ENCODE assay signal across 18 mouse cellular contexts in genomic region chr1:175561806-175562205, GRCm38 (mm10). TPM values are rescaled to one million over a fixed set of nuclear protein-coding genes. Genes with fewer than 3 reads are reported as not detected.
"Had no signal": no experiment of that assay in that cellular context is flagged by ENCODE, and none has a peak within 500 bp of the region (broad histone marks: within the 10 kb centered on the region; RNA-seq: fewer than 3 reads in every experiment).

No protein-coding gene starts in this region.

- H3K9ac ChIP-seq: neural tube, embryonic 12.5 days; neural tube, embryonic 13.5 days; neural tube, embryonic 15.5 days; stomach, embryonic 15.5 days had no signal

- H3K9me3 ChIP-seq: neural tube, embryonic 12.5 days; neural tube, embryonic 13.5 days; neural tube, embryonic 15.5 days; stomach, embryonic 15.5 days had no signal

- DNase-seq: retina, postnatal 1 day; right cerebral cortex, adult 18-20 months; right cerebral cortex, postnatal 14 days; right cerebral cortex, postnatal 25 days; right cerebral cortex, postnatal 4 days; spleen, adult 18-20 months; thymus, adult 18-20 months; thymus, adult 2 months; thymus, postnatal 14 days; thymus, postnatal 25 days; thymus, postnatal 36 days; thymus, postnatal 4 days had no signal

- H3K4me1 ChIP-seq: neural tube, embryonic 12.5 days; neural tube, embryonic 13.5 days; neural tube, embryonic 15.5 days; stomach, embryonic 15.5 days had no signal

- H3K4me3 ChIP-seq: neural tube, embryonic 12.5 days; neural tube, embryonic 13.5 days; neural tube, embryonic 15.5 days; stomach, embryonic 15.5 days had no signal

- H3K36me3 ChIP-seq: neural tube, embryonic 12.5 days; neural tube, embryonic 13.5 days; neural tube, embryonic 15.5 days; stomach, embryonic 15.5 days had no signal

- H3K27me3 ChIP-seq: neural tube, embryonic 12.5 days; neural tube, embryonic 13.5 days; neural tube, embryonic 15.5 days; stomach, embryonic 15.5 days had no signal

- H3K27ac ChIP-seq: neural tube, embryonic 12.5 days; neural tube, embryonic 13.5 days; neural tube, embryonic 15.5 days; stomach, embryonic 15.5 days; stomach, postnatal 0 days had no signal

- H3K4me2 ChIP-seq: neural tube, embryonic 12.5 days; neural tube, embryonic 13.5 days; neural tube, embryonic 15.5 days; stomach, embryonic 15.5 days had no signal

RNA-seq across cellular contexts. Expression of gene Kmo, which starts 58.4 kb away (rescaled TPM):
- polyA plus RNA-seq: neural tube, embryonic 14.5 days had no signal
